Mouse (Mus musculus) midbrain, embryonic 15.5 days (tissue): ENCODE data around the gene Otub1. TPM values are rescaled to one million over a fixed set of nuclear protein-coding genes. Genes with fewer than 3 reads are reported as not detected.

Experiments
- ATAC-seq: fragments of 200-750 bp; cut with Nextera tagmentation; replicated peaks from 2 replicates; pipeline ENCODE4 v1.8.0; 2017; ENCODE audit warnings: moderate TSS enrichment
- H3K27ac ChIP-seq: fragments of 300-500 bp; sonication (generic); 2 replicates; pipeline ENCODE4 v1.5.1; 2015; ENCODE audit warnings: mild to moderate bottlenecking, inconsistent platforms
- H3K27me3 ChIP-seq: fragments of 300-500 bp; sonication (generic); replicated peaks from 2 replicates; pipeline ENCODE4 v1.6.1; 2015; ENCODE audit warnings: inconsistent platforms
- H3K36me3 ChIP-seq: fragments of 300-500 bp; sonication (generic); replicated peaks from 2 replicates; pipeline ENCODE4 v1.6.1; 2015; ENCODE audit warnings: inconsistent platforms
- H3K4me1 ChIP-seq: fragments of 300-500 bp; sonication (generic); 2 replicates; pipeline ENCODE4 v1.6.1; 2015; ENCODE audit warnings: inconsistent platforms
- H3K4me2 ChIP-seq: fragments of 300-500 bp; sonication (generic); 2 replicates; pipeline ENCODE4 v1.6.1; 2015; ENCODE audit warnings: inconsistent platforms, mild to moderate bottlenecking, moderate library complexity
- H3K4me3 ChIP-seq: fragments of 300-500 bp; sonication (generic); 2 replicates; pipeline ENCODE4 v1.5.1; 2015; ENCODE audit warnings: mild to moderate bottlenecking, inconsistent platforms
- H3K9ac ChIP-seq: fragments of 300-500 bp; sonication (generic); 2 replicates; pipeline ENCODE4 v1.6.1; 2015; ENCODE audit warnings: mild to moderate bottlenecking, inconsistent platforms
- H3K9me3 ChIP-seq: fragments of 300-500 bp; sonication (generic); 2 replicates; pipeline ENCODE4 v1.6.1; 2016; ENCODE audit warnings: inconsistent platforms
- WGBS: fragments of 180-500 bp; shearing (Covaris S2); methylation state at CpG from one replicate; pipeline ENCODE4 v1.1.7; 2015; ENCODE audit warnings: mixed read lengths; 5-methylcytosine and 5-hydroxymethylcytosine counted together
- polyA plus RNA-seq: library from polyadenylated mRNA; unstranded; fragments of >200 nt; fragmentation: Nextera tagmentation; extraction: Ambion mirVana; gene quantifications from 2 replicates; pipeline ENCODE4 v1.2.1, GENCODE M21; 2015

Gene Otub1
- polyA plus RNA-seq, 1 experiment from 2014 or later: 242 TPM

DNA sequence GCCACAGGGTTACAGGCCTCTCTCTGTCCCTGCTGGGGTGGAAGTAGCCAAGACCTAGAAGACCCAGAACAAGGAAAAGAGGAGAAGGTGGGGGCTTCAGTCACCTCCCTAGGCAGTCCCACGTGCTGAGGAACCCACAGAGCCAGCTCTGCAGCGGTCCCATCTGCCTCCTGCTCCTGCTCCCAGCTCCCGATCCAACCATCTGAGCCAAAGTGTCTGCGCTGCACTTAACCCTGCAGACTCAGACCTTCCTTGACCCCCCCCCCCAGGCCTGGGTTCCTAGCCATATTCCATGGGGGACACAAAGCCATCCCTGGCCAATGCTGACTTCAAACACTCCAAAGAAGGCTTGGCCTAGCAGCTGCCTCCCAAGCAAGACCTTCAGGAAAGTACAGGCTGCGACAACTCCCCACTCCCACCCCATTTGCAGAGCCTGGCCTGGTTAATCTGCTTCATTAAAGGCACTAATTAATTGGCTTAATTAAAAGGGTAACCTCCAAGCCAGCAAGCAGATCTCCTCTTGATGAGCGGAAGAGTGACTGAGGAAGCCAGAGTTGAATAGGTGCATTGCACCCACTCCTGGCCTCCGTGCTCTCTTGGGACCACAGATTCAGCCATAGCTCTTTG is 54.7 kb downstream of the Otub1 start:
- Histone ChIP-seq H3K4me2 (no peak overlapping the region), H3K9me3 (no peaks in the 10 kb centered on the region), H3K4me3 (no peak overlapping the region), H3K27ac (no peak overlapping the region), H3K4me1 (peaks cover 52% of the 10 kb centered on the region), H3K9ac (no peak overlapping the region), H3K27me3 (0 out of 2 replicates have a peak, but pooled peaks cover 3% of the 10 kb centered on the region), H3K36me3 (no peaks in the 10 kb centered on the region)
- ATAC-seq: no peak
- 70% methylated on average over 7 of the region's 7 CpGs for WGBS

DNA sequence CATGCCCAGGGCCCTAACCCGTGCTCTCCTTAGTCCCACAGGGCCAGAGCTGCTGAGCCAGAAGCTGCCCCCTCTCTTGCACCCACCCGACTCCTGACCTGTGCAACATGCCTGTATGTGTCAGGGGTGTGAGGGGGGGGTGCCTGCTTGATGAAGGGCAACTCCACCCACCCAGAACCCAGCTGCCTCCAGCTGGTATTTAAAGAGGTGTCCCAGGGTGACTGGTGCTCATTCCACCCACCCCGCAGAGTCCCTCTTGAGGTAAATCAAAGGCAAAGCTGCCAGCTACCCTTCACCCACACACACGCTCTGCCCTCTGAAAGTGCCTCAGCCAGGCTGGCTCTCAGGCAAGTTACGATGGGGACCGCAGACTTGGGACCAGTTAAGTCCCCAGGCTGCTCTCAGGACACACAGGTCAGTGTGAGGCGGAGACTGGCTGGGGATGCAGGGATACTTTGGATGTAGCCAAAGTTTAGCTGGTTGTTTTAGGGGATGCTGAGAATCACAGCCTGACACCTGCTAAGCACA is 56.9 kb downstream of the Otub1 start:
- Histone ChIP-seq H3K4me1 (peaks cover 45% of the 10 kb centered on the region), H3K9ac (no peak overlapping the region), H3K4me3 (no peak overlapping the region), H3K4me2 (no peak overlapping the region), H3K36me3 (no peaks in the 10 kb centered on the region), H3K27ac (no peak overlapping the region), H3K27me3 (peaks cover 3% of the 10 kb centered on the region; the same call in 1 of the 2 replicates), H3K9me3 (no peaks in the 10 kb centered on the region)
- WGBS: 61% methylated on average over 7 of the region's 7 CpGs
- no peak for ATAC-seq

DNA sequence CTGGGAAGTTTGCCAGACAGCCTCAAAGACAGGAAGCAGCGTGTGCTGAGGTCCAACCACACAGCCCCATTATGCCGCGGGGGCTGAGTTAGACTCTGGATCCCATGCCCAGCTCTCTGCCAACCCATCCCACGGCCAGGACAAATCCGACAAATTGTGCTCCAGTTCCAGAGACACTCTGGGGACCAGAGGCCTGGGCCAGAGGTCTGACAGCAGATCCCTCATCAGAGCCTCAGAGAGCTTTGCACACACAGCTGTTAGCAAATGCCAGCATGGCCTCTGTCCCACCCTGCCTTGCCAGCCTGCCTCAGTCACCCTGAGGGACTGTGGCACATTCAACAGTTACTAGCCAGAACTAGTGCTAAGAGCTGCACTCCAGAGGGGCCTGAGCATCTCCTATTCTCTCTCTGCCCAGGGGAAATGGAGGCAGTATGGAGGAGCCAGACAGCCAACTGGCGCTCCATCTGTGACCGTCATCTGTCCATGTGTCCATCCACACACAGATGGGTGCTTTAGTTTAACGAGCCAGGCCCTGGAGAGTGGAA is 57.5 kb downstream of the Otub1 start:
- H3K4me2 ChIP-seq: no peak overlapping the region
- H3K27ac ChIP-seq: no peak overlapping the region
- no peaks in the 10 kb centered on the region for H3K36me3 ChIP-seq
- H3K27me3 ChIP-seq: peaks cover 3% of the 10 kb centered on the region; the same call in 1 of the 2 replicates
- H3K9me3 ChIP-seq: no peaks in the 10 kb centered on the region
- WGBS: 59% methylated on average over 8 of the region's 8 CpGs
- ATAC-seq: no peak
- peaks cover 50% of the 10 kb centered on the region for H3K4me1 ChIP-seq
- no peak overlapping the region for H3K4me3 ChIP-seq
- no peak overlapping the region for H3K9ac ChIP-seq

Other genes with a start within 250 kb of the Otub1 start
- 188 and 196 TPM in 2 replicates for gene Ppp1r14b, start 231.3 kb downstream of the Otub1 start, polyA plus RNA-seq
- gene Plcb3, start 229.8 kb downstream of the Otub1 start, polyA plus RNA-seq: 11.3 TPM in 2 replicates
- gene Fkbp2, start 225.8 kb downstream of the Otub1 start, polyA plus RNA-seq: 120 and 126 TPM in 2 replicates
- gene Vegfb, start 218.7 kb downstream of the Otub1 start, polyA plus RNA-seq: 46.7 and 47.9 TPM in 2 replicates
- gene Dnajc4, start 213.7 kb downstream of the Otub1 start, polyA plus RNA-seq: 24.1 and 25.6 TPM in 2 replicates
- gene Nudt22, start 210.2 kb downstream of the Otub1 start, polyA plus RNA-seq: 21.0 and 22.5 TPM in 2 replicates
- gene Trpt1, start 210.2 kb downstream of the Otub1 start, polyA plus RNA-seq: 18.5 and 19.8 TPM in 2 replicates
- gene Fermt3, start 186.8 kb downstream of the Otub1 start, polyA plus RNA-seq: 4.8 and 5.2 TPM in 2 replicates
- 214 and 230 TPM in 2 replicates for gene Stip1, start 166.3 kb downstream of the Otub1 start, polyA plus RNA-seq
- gene Macrod1, start 149.5 kb downstream of the Otub1 start, polyA plus RNA-seq: 5.6 and 6.0 TPM in 2 replicates
- 12.2 and 12.5 TPM in 2 replicates for gene Flrt1, start 100.6 kb downstream of the Otub1 start, polyA plus RNA-seq
- gene Cox8a, start 11.3 kb upstream of the Otub1 start, polyA plus RNA-seq: 837 and 848 TPM in 2 replicates
- gene Naa40, start 34.9 kb upstream of the Otub1 start, polyA plus RNA-seq: 70.1 and 75.1 TPM in 2 replicates
- 25.3 and 30.4 TPM in 2 replicates for gene Rcor2, start 61.0 kb upstream of the Otub1 start, polyA plus RNA-seq
- 55.5 and 60.2 TPM in 2 replicates for gene Mark2, start 135.5 kb upstream of the Otub1 start, polyA plus RNA-seq
- 35.6 and 40.3 TPM in 2 replicates for gene Spindoc, start 176.7 kb upstream of the Otub1 start, polyA plus RNA-seq
- 15.9 and 16.0 TPM in 2 replicates for gene 2700081O15Rik, start 211.3 kb upstream of the Otub1 start, polyA plus RNA-seq